Mouse (Mus musculus): ENCODE data around the gene Slc22a4.

DNA sequence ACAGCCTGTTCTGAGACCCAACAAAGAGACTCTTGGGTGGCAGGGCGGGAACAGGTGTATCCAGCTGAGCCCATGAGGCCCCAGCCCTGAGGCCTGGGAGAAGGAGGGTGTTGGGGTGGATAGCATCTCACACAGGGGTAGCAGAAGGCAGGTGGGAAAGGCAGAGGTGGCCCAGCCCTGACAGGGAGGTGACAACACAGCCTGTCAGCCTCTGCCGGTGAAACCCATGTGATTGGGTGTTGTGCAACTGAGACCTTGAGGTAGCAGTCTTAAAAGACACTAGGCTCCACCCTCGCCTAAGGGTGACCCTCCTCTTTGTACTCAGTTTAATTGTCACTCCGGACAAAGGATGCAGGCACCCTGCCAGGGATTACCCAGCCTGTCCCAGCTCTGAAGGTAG lies 45.4 kb upstream of the Slc22a4 start:
- TF ChIP-seq POLR2A (IDR thresholded peaks at IDR 0.05; ENCODE audit: insufficient read length, low read depth) = no peak
- TF ChIP-seq MYOG (IDR thresholded peaks at IDR 0.05; ENCODE audit: control insufficient read depth in 1 of 3, insufficient read depth in 1 of 3, insufficient read length in 2 of 3, low read depth in 2 of 3) = no peak
- no peak for TF ChIP-seq USF1 (IDR thresholded peaks at IDR 0.05; ENCODE audit: low read depth)
- TF ChIP-seq MAX (IDR thresholded peaks at IDR 0.05; ENCODE audit: low read depth) = no peak
- TF ChIP-seq MYOD1 (IDR thresholded peaks at IDR 0.05; ENCODE audit: control insufficient read depth in 1 of 3, insufficient read length in 2 of 3, low read depth in 2 of 3) = no peak

Measured in myocyte (in vitro differentiated cells).